Mouse (Mus musculus): Measurements from ENCODE around the gene Cyp4f39. TPM values are rescaled to one million over a fixed set of nuclear protein-coding genes. Genes with fewer than 3 reads are reported as not detected.

The Cyp4f39 gene
- polyA plus RNA-seq, 2 experiments, result 5.5 to 14.0 TPM

DNA sequence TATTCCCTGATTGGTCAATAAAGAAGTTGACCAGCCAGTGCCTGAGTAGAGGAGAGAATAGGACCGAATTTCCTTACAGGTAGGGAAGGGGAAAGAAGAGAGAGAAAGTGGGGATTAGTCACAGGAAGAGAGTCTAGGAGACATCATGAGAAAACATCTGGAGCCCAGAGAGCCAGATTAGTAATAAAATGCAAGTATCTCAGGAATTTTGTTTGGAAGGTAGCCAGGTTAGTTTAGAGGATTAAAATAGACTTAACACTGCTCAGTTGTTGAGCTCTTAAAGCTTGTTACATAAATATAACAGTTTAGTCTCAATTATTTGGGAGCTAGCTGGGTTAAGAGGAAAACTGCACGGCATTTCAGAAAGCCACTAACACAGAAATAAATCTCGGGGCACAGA, 48.5 kb downstream of the Cyp4f39 start:
- WGBS, result 38% methylated on average over 3 of the region's 3 CpGs
- no peak overlapping the region for H3K4me3 ChIP-seq (replicated peaks; ENCODE audit: low read length)
- no peak overlapping the region for H3K4me2 ChIP-seq (replicated peaks; ENCODE audit: low read depth, low read length, severe bottlenecking)
- no peak for TF ChIP-seq POLR2A (IDR thresholded peaks at IDR 0.05; ENCODE audit: borderline replicate concordance, extremely low read depth, insufficient read depth, insufficient read length)
- H3K4me1 ChIP-seq (ENCODE audit: control insufficient read depth, insufficient read depth, low read length), result 0 out of 2 replicates have a peak, but pooled peaks cover 2% of the 10 kb centered on the region
- H3K27me3 ChIP-seq (ENCODE audit: control insufficient read depth, insufficient read depth, low read length), result no peaks in the 10 kb centered on the region
- H3K9ac ChIP-seq (ENCODE audit: low read depth, low read length, severe bottlenecking), result no peak overlapping the region
- H3K36me3 ChIP-seq (ENCODE audit: control insufficient read depth, insufficient read depth, low read length), result no peaks in the 10 kb centered on the region
- no peaks in the 10 kb centered on the region for H3K9me3 ChIP-seq (ENCODE audit: control insufficient read depth, low read length)
- no peak overlapping the region for H3K27ac ChIP-seq (replicated peaks; ENCODE audit: low read depth, low read length)
- ATAC-seq (ENCODE audit: low FRiP score, low read depth), result no peak
- peak; percentile 27 for DNase-seq (ENCODE audit: low spot score)

DNA sequence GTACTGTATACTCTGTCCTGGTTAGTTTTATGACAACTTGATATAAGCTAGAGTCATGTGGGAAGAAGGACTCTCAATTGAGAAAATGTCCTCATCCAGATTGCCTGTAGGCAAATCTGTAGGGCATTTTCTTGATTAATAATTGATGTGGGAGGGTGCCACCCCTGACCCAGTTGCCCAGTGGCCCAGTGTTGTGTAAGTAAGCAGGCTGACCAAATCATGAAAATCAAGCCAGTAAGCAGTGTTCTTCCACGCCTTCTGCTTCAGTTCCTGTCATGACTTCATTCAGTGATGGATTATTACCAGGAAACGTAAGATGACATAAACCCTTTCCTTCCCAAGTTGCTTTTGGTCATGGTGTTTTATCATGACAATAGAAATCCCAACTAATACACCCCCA, 50.6 kb downstream of the Cyp4f39 start:
- TF ChIP-seq POLR2A (IDR thresholded peaks at IDR 0.05; ENCODE audit: borderline replicate concordance, extremely low read depth, insufficient read depth, insufficient read length), result no peak
- H3K27ac ChIP-seq (replicated peaks; ENCODE audit: low read depth, low read length), result no peak overlapping the region
- no peak overlapping the region for H3K4me2 ChIP-seq (replicated peaks; ENCODE audit: low read depth, low read length, severe bottlenecking)
- ATAC-seq (ENCODE audit: low FRiP score, low read depth) (no peak), DNase-seq (ENCODE audit: low spot score) (no peak)
- H3K36me3 ChIP-seq (ENCODE audit: control insufficient read depth, insufficient read depth, low read length), result no peaks in the 10 kb centered on the region; the same call in 1 of the 2 replicates
- H3K4me3 ChIP-seq (replicated peaks; ENCODE audit: low read length), result no peak overlapping the region
- H3K27me3 ChIP-seq (ENCODE audit: control insufficient read depth, insufficient read depth, low read length), result no peaks in the 10 kb centered on the region
- H3K9ac ChIP-seq (ENCODE audit: low read depth, low read length, severe bottlenecking), result no peak overlapping the region
- peaks cover 9% of the 10 kb centered on the region; the same call in 1 of the 2 replicates for H3K4me1 ChIP-seq (ENCODE audit: control insufficient read depth, insufficient read depth, low read length)
- no peaks in the 10 kb centered on the region for H3K9me3 ChIP-seq (ENCODE audit: control insufficient read depth, low read length)
- WGBS, result 70% methylated on average over 2 of the region's 2 CpGs

DNA sequence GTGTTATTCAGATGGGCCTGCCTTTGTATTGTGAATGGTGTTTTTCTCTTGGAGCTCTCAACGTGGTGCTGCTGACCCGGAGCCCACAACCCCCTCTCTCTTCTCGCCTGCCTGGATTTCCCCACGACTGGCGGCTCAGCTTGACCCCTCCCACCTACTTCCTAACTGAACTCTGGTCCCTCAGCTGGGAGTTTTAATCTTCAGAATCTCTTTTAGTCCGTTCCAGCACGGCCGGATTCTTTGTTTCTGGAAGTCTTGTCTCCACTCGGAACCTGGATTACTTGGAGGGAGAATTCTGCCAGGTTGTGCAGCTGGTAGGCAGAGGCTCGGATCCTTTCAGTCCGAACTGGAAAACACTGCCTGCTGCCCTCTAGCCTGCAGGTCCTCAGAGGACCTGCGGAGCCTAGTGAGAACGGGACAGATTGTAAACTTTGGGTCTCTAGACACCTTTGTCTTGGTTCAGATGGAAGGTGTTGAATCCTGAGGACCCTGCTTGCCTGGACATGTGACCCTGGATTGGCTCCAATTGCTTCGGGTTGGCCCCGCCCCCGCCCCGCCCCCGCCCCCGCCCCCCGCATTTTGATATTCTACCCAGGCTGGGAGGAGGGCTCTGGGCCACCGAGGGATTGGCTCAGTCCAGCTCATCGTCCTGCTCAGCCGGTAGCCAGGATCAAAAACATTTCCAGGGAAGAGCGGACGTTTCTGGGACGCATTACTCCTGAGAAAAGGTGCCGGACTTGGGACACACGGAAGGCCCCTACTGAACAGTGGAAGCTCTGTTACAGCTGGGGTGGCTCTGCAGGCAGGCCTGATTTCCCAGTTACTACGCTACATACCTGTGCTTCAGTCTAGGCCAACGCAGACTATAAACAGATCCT, 53.6 kb downstream of the Cyp4f39 start, which contains the start of gene Cyp4f17:
Gene Cyp4f17, plus strand, starts transcription at position 200 of the 878 bp plus-strand sequence.
- H3K27me3 ChIP-seq (ENCODE audit: control insufficient read depth, insufficient read depth, low read length), result no peaks in the 10 kb centered on the region
- H3K4me3 ChIP-seq (replicated peaks; ENCODE audit: low read length), result peak within 1 kb of the TSS; percentile 52
- no peaks in the 10 kb centered on the region for H3K9me3 ChIP-seq (ENCODE audit: control insufficient read depth, low read length)
- H3K4me2 ChIP-seq (replicated peaks; ENCODE audit: low read depth, low read length, severe bottlenecking), result peak within 1 kb of the TSS; percentile 78
- peaks cover 9% of the 10 kb centered on the region; the same call in 1 of the 2 replicates for H3K4me1 ChIP-seq (ENCODE audit: control insufficient read depth, insufficient read depth, low read length)
- DNase-seq (ENCODE audit: low spot score) (peak; percentile 61), ATAC-seq (ENCODE audit: low FRiP score, low read depth) (peak; percentile 94)
- WGBS, result under 1% methylated on average over 29 of the region's 30 CpGs
- H3K27ac ChIP-seq (replicated peaks; ENCODE audit: low read depth, low read length), result peak within 1 kb of the TSS; percentile 78
- peaks cover 7% of the 10 kb centered on the region for H3K36me3 ChIP-seq (ENCODE audit: control insufficient read depth, insufficient read depth, low read length)
- H3K9ac ChIP-seq (ENCODE audit: low read depth, low read length, severe bottlenecking), result peak within 1 kb of the TSS; percentile 70
- TF ChIP-seq POLR2A (IDR thresholded peaks at IDR 0.05; ENCODE audit: borderline replicate concordance, extremely low read depth, insufficient read depth, insufficient read length), result peak; percentile 55; the same call in 1 of the 2 replicates

DNA sequence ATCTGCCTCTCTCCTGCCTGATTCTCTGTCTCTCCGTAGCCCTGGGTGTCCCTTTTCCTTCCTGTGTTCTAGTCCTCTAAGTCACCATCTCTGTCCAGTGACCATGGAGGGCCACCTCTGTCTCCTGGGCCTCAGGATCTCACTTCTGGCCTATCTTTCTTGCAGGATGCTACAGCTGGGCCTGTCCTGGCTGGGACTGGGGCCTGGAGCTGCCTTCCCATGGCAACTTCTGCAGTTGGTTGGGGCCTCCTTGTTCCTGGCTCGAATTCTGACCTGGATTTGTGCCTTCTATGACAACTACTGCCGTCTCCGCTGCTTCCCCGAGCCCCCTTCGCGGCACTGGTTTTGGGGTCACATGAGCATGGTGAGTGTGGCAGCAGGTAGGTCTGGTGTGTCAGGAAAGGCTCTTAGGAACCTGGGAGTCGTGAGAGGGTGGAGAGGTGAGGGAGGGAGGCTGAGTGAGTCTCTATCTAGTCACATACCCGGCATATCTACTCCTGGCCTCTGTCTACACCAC, 54.3 kb downstream of the Cyp4f39 start:
- Histone ChIP-seq H3K36me3 (ENCODE audit: control insufficient read depth, insufficient read depth, low read length) (peaks cover 7% of the 10 kb centered on the region), H3K4me3 (replicated peaks; ENCODE audit: low read length) (peak overlapping the region; percentile 52), H3K4me1 (ENCODE audit: control insufficient read depth, insufficient read depth, low read length) (peaks cover 9% of the 10 kb centered on the region; the same call in 1 of the 2 replicates), H3K4me2 (replicated peaks; ENCODE audit: low read depth, low read length, severe bottlenecking) (peak overlapping the region; percentile 78), H3K27me3 (ENCODE audit: control insufficient read depth, insufficient read depth, low read length) (no peaks in the 10 kb centered on the region), H3K9ac (ENCODE audit: low read depth, low read length, severe bottlenecking) (peak overlapping the region; percentile 70), H3K9me3 (ENCODE audit: control insufficient read depth, low read length) (no peaks in the 10 kb centered on the region), H3K27ac (replicated peaks; ENCODE audit: low read depth, low read length) (peak overlapping the region; percentile 78)
- WGBS, result 41% methylated on average over 9 of the region's 9 CpGs
- DNase-seq (ENCODE audit: low spot score) (no peak), ATAC-seq (ENCODE audit: low FRiP score, low read depth) (no peak)
- TF ChIP-seq POLR2A (IDR thresholded peaks at IDR 0.05; ENCODE audit: borderline replicate concordance, extremely low read depth, insufficient read depth, insufficient read length), result no peak

DNA sequence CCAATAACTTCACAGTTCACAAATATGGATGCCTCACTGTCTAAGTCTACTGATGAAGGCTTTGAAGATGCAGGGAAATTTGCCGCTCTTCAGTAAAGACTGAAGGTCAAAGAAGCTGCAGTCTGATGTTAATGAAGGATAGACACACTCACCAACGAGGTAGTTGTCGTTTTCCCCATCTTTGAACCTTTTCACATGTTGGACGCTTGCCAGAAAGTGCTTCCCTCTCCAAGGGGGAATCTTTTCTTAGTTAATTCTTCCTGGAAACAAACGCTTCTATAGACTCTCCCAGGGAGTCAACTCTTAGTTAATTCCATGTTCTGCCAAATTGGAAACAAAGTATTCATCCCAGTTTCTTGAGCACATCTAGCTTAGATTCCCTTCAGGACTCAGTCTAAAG, 63.6 kb downstream of the Cyp4f39 start:
- H3K4me3 ChIP-seq (replicated peaks; ENCODE audit: low read length), result no peak overlapping the region
- no peak for TF ChIP-seq POLR2A (IDR thresholded peaks at IDR 0.05; ENCODE audit: borderline replicate concordance, extremely low read depth, insufficient read depth, insufficient read length)
- peaks cover 19% of the 10 kb centered on the region for H3K36me3 ChIP-seq (ENCODE audit: control insufficient read depth, insufficient read depth, low read length)
- no peaks in the 10 kb centered on the region for H3K9me3 ChIP-seq (ENCODE audit: control insufficient read depth, low read length)
- H3K4me1 ChIP-seq (ENCODE audit: control insufficient read depth, insufficient read depth, low read length), result no peaks in the 10 kb centered on the region
- WGBS, result 83% methylated on average over 5 of the region's 5 CpGs
- no peak for DNase-seq (ENCODE audit: low spot score)
- H3K27ac ChIP-seq (replicated peaks; ENCODE audit: low read depth, low read length), result no peak overlapping the region
- H3K9ac ChIP-seq (ENCODE audit: low read depth, low read length, severe bottlenecking), result no peak overlapping the region
- no peaks in the 10 kb centered on the region for H3K27me3 ChIP-seq (ENCODE audit: control insufficient read depth, insufficient read depth, low read length)
- H3K4me2 ChIP-seq (replicated peaks; ENCODE audit: low read depth, low read length, severe bottlenecking), result no peak overlapping the region
- ATAC-seq (ENCODE audit: low FRiP score, low read depth), result no peak
